Mouse (Mus musculus) CD4-positive helper T cell, adult 2 months (primary cell): ENCODE data around the gene Ankrd54.
"Not testable (repeated sequence)": the region's sequence is repeated elsewhere in the genome, so short reads cannot be mapped to it uniquely, and the experiment has no call there.

ENCODE experiments used
- DNase-seq: peaks from one replicate; pipeline ENCODE4 v3.0.0-alpha.2; 2012; ENCODE audit warnings: low read depth, missing footprints, low spot score

Gene Ankrd54

GRCm38 (mm10) chr15:79042721-79043491 is 19.8 kb downstream of the Ankrd54 start:
- DNase-seq = peak; percentile 60

DNA sequence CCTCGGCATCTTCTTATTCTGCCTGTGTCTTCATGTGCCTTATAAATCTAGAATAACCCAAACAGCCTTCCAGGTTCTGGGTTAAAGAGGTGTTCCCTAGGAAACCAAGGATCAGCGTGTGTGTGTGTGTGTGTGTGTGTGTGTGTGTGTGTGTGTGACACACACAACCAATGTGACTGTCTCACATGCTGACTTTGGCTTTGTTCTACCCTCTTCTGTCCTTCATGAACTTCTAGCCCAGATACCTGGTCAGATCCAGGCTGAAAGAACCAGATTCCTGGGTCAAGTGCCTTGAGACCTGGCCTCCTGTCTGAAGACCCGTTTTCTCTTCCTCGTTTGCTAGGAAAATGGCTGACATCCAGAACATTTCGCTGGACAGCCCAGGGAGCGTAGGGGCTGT is 21.1 kb downstream of the Ankrd54 start, which contains the start of gene Galr3:
Galr3 (plus strand) TSS at position 301 of the 400 bp plus-strand sequence.
- DNase-seq = no peak

DNA sequence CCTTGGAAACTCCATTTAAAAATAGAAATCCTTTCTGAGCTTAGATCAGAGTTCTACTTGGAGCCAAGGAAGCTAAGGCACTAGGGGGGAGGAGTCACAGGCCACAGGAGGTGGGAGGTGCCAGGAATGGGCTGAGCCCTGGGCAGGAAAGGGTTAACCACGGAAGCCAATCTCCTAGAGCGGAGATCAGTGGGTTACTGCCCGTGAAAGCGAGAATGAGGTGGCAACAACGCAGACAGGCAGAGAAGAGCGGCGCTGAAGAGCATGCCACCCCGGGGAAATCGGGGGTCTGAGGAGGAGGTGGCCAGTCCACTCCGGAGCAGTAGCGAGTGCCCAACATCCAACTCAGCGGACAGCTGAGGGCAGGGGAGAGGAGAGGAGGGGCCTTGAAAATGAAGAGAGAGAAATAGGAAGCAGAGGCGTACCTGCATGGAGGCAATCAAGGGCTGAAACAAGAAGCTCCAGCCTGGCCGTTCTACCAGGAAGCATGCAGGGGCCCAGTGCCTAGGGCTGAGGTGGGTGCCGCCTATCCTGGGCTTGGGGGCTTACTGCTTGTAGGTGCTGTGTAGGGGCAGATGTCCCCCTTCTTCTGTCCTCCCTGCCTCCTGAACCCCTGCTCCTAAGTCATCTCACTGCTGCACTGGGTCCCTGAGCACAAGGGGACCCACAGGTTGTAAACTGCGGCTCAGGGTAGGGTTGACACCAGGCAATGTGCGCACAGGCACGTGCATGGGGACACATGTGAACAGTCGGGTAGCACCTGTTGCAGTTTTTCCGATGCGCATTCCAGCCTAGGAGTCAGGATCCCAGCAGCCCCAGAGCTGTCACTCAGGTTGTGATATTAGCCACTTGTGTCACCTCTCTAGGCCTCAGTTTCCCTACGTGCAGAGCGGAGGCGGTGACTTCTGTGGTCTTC is 21.9 kb downstream of the Ankrd54 start:
- peak; percentile 79 for DNase-seq

DNA sequence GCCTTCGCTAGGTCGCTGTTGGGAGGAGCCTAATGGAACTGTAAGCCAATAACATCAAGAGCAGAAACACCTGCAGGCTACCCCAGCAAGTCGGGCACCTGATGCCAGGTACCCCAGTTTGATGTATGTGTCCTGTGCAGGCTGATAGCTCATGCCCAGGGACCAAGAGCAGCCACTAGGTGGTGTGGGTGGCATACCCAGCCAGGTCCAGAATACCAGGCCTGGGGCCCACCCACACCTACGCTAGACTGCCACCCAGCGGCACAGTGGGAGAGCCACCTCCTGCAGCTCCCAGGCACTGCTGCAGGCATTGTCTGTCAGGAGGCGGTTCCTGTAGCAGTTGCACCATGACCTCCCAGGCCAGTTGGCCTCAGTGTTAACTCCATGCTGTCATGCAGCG is 23.8 kb downstream of the Ankrd54 start:
- DNase-seq = peak; percentile 93

DNA sequence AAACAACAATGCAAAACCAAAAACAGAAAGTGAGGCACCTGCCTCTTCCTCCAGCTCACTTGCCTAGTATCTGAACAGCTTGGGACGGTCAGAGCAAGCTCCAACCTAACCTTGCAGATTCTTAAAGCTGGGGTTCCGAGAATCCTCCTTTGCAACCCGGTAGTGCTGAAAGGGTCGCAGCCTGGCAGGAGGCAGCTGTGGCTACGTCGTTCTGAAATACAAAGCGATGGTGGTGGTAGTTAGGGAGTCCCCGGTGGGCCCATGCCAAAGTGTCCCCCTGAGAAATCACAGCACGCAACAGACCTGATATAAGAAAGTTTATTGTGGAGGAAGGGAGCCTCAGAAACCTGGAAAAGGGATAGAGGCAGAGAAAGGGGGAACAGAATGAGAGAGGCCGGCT is 24.4 kb downstream of the Ankrd54 start:
- DNase-seq = no peak

GRCm38 (mm10) chr15:79037913-79038328 is 24.8 kb downstream of the Ankrd54 start:
- DNase-seq = peak; percentile 76

DNA sequence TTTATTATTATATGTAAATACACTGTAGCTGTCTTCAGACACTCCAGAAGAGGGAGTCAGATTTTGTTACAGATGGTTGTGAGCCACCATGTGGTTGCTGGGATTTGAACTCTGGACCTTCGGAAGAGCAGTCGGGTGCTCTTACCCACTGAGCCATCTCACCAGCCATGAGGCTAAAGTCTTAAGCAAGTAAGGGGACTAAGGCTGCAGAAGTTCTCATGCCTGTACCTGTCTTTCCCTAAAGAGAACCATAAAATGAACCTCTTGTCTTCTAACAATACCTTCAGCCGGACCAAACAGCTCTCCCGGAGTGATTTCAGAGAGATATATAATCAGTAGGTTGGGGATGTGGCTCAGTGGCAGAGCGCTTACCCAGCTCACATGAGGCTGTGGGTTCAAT is 30.8 kb downstream of the Ankrd54 start:
- not testable (repeated sequence) for DNase-seq

GRCm38 (mm10) chr15:79030551-79031435 is 31.9 kb downstream of the Ankrd54 start:
- DNase-seq = peak; percentile 91

DNA sequence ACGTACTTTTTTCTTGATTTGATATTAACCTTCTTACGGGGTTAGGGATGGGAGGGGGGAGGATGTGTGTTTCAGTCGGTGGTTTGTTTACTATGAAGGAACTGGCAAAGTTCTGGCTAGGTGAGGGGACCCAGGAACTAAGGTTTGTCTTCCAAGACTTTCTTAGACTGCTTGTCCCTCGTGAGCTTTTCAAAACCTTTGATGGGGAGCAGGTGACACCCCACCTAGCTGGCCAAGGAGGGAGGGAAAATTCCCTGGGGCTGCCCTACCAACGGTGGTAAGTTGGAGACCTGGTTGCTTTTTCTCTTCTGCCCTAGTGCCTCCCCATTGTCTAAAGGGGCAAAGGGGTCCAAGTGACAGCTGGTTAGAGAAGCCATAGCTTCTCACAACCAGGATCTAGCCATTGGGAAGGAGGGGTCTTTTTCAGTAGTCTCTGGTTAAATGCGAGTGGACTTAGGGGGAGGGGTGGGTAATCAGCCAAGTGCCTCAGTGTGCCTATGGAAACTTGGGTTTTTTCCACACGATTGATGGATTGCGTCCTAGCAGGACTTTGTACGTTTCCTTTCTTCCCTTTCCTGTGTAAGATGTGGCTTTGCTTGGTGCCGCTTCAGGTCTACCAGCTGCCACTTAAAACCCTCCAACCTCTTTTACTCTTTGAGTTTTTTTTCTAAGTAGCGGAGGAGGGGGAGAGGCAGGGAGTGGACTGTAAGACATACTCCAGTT is 33.0 kb downstream of the Ankrd54 start:
- peak; percentile 57 for DNase-seq

GRCm38 (mm10) chr15:79028823-79029484 is 33.7 kb downstream of the Ankrd54 start:
- DNase-seq = peak; percentile 25

DNA sequence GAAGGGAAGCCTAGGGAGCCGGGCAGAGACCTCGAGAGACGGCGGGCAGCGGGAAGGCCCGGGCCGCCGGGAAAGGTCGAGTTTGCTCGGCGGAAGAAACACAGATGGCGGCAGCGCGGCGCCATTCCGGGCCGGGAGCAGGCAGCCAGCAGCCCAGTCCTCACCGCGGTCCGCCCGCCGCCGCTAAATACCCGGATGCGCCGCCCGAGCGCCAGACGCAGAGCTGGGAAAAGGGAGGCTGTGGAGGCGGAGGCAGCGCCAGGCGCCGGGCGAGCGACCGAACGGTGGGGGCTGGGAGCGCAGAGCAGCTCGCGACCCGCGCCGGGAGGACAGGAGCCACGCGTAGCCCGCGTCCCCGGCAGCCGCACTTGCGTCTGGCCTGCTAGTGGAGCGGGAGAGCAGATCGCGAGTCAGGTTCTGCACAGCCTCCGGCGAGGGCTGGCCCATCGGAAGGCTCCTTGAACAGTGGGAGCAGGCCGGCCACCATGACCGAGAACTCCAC is 34.4 kb downstream of the Ankrd54 start, which contains the start of gene H1f0:
H1f0 (plus strand) TSS at position 214 of the 502 bp plus-strand sequence.
- peak; percentile 88 for DNase-seq

GRCm38 (mm10) chr15:79027291-79028205 is 35.1 kb downstream of the Ankrd54 start:
- DNase-seq = peak; percentile 39

GRCm38 (mm10) chr15:79026511-79027290 is 36.0 kb downstream of the Ankrd54 start:
- no peak for DNase-seq

- no peak for DNase-seq
Measured at GRCm38 (mm10) chr15:79025687-79026308, 36.9 kb downstream of the Ankrd54 start.

DNA sequence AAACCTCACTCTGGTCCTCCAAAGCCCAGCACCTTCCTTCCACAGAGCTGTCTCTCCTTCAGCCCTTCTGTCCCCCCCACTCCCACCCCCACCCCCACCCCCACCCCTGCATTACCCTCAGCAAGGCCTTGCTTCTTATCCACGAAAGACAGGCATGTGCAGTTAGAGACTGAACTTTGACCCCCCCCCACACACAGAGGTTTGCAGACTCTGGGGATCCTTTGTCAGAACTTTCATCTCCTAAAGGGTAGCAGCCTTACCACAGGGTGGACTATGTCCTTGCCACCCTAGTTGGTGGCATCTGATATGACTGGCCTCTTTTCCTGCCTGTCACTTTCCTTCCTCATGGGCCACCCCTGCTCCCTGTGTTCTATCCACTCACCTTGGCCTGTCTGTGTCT is 39.3 kb downstream of the Ankrd54 start:
- DNase-seq = no peak

GRCm38 (mm10) chr15:79022671-79023230 is 39.9 kb downstream of the Ankrd54 start:
- DNase-seq = no peak

- DNase-seq = no peak
Measured at GRCm38 (mm10) chr15:79018886-79019285, 43.8 kb downstream of the Ankrd54 start.
